Mouse (Mus musculus): ENCODE measurements around the gene Zfp280c.

Zfp280c gene

GRCm38 (mm10) chrX:48493763-48494162 lies 100.5 kb downstream of the Zfp280c start:
- DNase-seq (ENCODE audit: low read depth, low spot score): peak; percentile 18
